Mouse (Mus musculus) limb, embryonic 12.5 days (tissue): Measurements from ENCODE around the gene Zfp61. TPM values are rescaled to one million over a fixed set of nuclear protein-coding genes. Genes with fewer than 3 reads are reported as not detected.
A peak's percentile ranks its signal among the peaks of the same experiment; 100 is the strongest.
"Not testable (repeated sequence)": the region's sequence is repeated elsewhere in the genome, so short reads cannot be mapped to it uniquely, and the experiment has no call there.

ENCODE experiments used
- ATAC-seq: fragments of 200-750 bp; cut with Nextera tagmentation; 2 replicates; pipeline ENCODE4 v1.8.0; 2017; ENCODE audit warnings: low read depth, moderate TSS enrichment; ENCODE audit not compliant: insufficient number of reproducible peaks, insufficient read depth, low FRiP score, low TSS enrichment
- H3K27ac ChIP-seq: fragments of 300-500 bp; sonication (generic); 2 replicates; pipeline ENCODE4 v1.5.1; 2016; ENCODE audit warnings: mild to moderate bottlenecking, moderate library complexity
- H3K27me3 ChIP-seq: fragments of 300-500 bp; sonication (generic); 2 replicates; pipeline ENCODE4 v1.6.1; 2016; ENCODE audit warnings: mild to moderate bottlenecking, moderate library complexity
- H3K36me3 ChIP-seq: fragments of 300-500 bp; sonication (generic); 2 replicates; pipeline ENCODE4 v1.6.1; 2016; ENCODE audit warnings: mild to moderate bottlenecking, moderate library complexity
- H3K4me1 ChIP-seq: fragments of 300-500 bp; sonication (generic); replicated peaks from 2 replicates; pipeline ENCODE4 v1.6.1; 2016
- H3K4me2 ChIP-seq: fragments of 300-500 bp; sonication (generic); 2 replicates; pipeline ENCODE4 v1.6.1; 2016; ENCODE audit warnings: mild to moderate bottlenecking, moderate library complexity
- H3K4me3 ChIP-seq: fragments of 300-500 bp; sonication (generic); replicated peaks from 2 replicates; pipeline ENCODE4 v1.5.1; 2016; ENCODE audit warnings: mild to moderate bottlenecking
- H3K9ac ChIP-seq: fragments of 300-500 bp; sonication (generic); replicated peaks from 2 replicates; pipeline ENCODE4 v1.6.1; 2016; ENCODE audit warnings: mild to moderate bottlenecking, moderate library complexity
- H3K9me3 ChIP-seq: fragments of 300-500 bp; sonication (generic); 2 replicates; pipeline ENCODE4 v1.6.1; 2016; ENCODE audit warnings: mild to moderate bottlenecking, moderate library complexity
- WGBS: fragments of 180-500 bp; shearing (Covaris S2); methylation state at CpG from one replicate; pipeline ENCODE4 v1.1.7; 2016; 5-methylcytosine and 5-hydroxymethylcytosine counted together
- polyA plus RNA-seq: library from polyadenylated mRNA; unstranded; fragments of >200 nt; fragmentation: Nextera tagmentation; extraction: Ambion mirVana; gene quantifications from 2 replicates; pipeline ENCODE4 v1.2.1, GENCODE M21; 2016

Gene Zfp61
- polyA plus RNA-seq, 1 experiment from 2014 or later = 57.6 TPM

DNA sequence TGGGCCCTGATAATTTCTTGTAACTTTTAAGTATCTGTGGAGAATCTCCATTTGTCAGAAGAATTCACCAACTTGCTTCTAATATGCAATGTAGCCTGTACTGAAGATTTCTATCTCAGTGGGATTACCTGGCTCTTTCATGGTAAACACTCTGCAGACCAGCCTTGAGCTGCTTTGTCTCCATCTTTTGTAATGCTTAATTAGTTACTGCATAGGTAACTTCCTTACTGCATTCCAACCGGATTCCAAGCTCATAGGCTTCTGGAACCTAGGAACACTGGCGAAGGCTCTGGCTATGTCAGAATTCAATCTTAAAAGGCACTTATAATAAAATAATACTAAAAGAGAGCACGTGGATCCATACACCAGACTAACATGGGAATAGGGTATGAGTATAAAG is 22.3 kb downstream of the Zfp61 start:
- peaks cover 34% of the 10 kb centered on the region for H3K36me3 ChIP-seq
- not testable (repeated sequence) for ATAC-seq, H3K27me3 ChIP-seq, H3K4me3 ChIP-seq, H3K4me1 ChIP-seq, H3K27ac ChIP-seq, H3K4me2 ChIP-seq, H3K9me3 ChIP-seq, H3K9ac ChIP-seq
- WGBS = 86% methylated on average over 3 of the region's 3 CpGs

DNA sequence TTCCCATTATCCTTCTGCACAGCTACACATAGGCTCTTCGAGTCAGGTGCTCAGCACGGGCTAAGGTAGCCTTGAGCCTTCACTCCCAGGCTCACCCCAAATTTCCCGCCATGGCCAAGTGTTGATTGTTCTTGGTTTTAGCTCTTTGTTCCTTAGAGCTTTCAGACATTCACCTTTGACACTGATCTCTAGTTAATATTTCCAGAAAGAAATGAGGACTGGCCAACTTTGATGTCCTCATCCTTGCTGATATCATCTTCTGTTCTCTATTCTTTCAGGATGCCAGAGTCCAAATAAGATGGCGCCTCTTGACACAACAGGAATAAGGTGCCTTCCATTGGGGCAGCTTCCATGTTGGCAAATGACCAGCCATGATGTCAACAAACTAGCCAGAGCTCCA is 26.6 kb downstream of the Zfp61 start:
- 95% methylated on average over 4 of the region's 4 CpGs for WGBS
- no peak overlapping the region for H3K4me3 ChIP-seq
- no peak for ATAC-seq
- H3K27ac ChIP-seq = no peak overlapping the region
- H3K4me1 ChIP-seq = 0 out of 2 replicates have a peak, but pooled peaks cover 4% of the 10 kb centered on the region
- H3K4me2 ChIP-seq = no peak overlapping the region
- H3K27me3 ChIP-seq = no peaks in the 10 kb centered on the region
- no peak overlapping the region for H3K9ac ChIP-seq
- H3K9me3 ChIP-seq = no peaks in the 10 kb centered on the region
- H3K36me3 ChIP-seq = peaks cover 38% of the 10 kb centered on the region

DNA sequence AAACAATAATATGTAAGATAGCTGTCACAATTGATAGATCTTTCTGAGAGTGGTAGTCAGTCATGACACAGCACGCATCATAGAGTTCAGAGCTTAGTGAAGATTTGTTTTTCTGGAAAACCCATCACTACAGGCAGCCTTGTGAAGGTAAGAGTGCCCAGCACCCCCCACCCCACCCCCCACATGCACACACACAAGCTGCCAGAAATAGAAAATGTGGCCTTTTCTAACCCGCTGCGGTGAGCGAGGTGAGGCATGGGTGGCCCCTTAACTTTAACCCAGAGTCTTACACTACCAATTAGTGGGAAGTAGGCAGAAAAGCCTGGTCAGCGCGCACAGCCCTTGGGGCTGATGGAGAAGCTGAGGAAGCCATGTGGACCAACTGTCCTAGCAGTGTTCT is 29.8 kb downstream of the Zfp61 start:
- ATAC-seq = no peak
- no peaks in the 10 kb centered on the region for H3K9me3 ChIP-seq
- no peak overlapping the region for H3K4me3 ChIP-seq
- H3K4me2 ChIP-seq = peak overlapping the region; percentile 80; the same call in 1 of the 2 replicates
- 94% methylated on average over 6 of the region's 6 CpGs for WGBS
- H3K27ac ChIP-seq = no peak overlapping the region
- peaks cover 27% of the 10 kb centered on the region for H3K36me3 ChIP-seq
- H3K27me3 ChIP-seq = no peaks in the 10 kb centered on the region
- H3K4me1 ChIP-seq = 0 out of 2 replicates have a peak, but pooled peaks cover 4% of the 10 kb centered on the region
- no peak overlapping the region for H3K9ac ChIP-seq

DNA sequence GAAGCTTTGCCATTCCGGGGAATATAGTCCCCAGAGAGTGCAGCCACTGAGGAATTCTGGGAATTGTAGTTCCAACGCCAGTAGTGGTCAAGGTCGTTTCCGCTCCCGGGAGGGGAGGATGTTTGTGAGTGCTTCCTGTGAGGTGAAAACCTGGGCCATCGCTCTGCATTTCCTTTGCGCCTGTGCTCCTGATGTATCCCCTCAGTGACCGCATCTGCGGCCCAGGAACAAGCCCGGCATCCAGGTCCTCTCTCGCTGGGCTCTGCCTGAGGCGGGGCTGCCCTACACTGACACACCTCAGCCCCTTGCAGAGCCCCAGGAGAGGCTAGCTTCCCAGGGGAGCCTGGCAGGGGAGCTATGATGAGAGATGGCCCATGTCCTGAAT is 30.8 kb downstream of the Zfp61 start, which contains the start of gene Zfp93:
Gene Zfp93, plus strand, starts transcription at position 133 of the 385 bp plus-strand sequence.
- 1% methylated on average over 12 of the region's 12 CpGs for WGBS
- Histone ChIP-seq H3K9ac (peak within 1 kb of the TSS; percentile 75), H3K4me2 (peak within 1 kb of the TSS; percentile 80), H3K36me3 (peaks cover 18% of the 10 kb centered on the region), H3K9me3 (no peaks in the 10 kb centered on the region), H3K4me1 (0 out of 2 replicates have a peak, but pooled peaks cover 4% of the 10 kb centered on the region), H3K4me3 (peak within 1 kb of the TSS; percentile 64), H3K27ac (peak within 1 kb of the TSS; percentile 80; the same call in 1 of the 2 replicates), H3K27me3 (no peaks in the 10 kb centered on the region)
- peak; percentile 87 for ATAC-seq

DNA sequence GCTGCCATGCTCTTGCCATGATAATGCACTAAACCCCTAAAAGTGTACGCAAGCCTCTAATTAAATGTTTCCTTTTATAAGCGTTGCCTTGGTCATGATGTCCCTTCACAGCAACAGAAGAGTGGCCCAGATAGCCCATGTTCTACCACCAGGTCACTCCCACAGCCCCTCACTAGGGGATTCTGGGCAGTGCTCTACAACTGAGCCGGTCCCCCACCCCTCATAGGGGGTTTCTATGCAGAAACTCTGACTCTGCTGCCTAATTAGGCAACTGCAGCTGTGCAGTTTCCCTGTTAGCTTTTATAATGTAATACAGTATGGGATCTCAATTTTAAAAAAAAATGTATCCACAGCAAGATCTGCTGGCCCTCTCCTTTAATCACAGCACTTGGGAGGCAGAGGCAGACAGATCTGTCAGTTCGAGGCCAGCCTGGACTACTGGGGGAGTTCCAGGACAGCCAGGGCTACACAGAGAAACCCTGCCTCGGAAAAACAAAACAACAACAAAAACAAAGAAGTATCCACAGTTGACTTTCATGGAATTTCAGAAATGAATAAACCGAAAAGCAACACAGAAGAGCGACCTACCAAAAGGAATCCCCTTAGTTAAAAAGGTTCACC is 31.3 kb downstream of the Zfp61 start:
- peak; percentile 58; the same call in 1 of the 2 replicates for ATAC-seq
- peak overlapping the region; percentile 64 for H3K4me3 ChIP-seq
- H3K36me3 ChIP-seq = peaks cover 13% of the 10 kb centered on the region
- H3K4me1 ChIP-seq = 0 out of 2 replicates have a peak, but pooled peaks cover 4% of the 10 kb centered on the region
- H3K4me2 ChIP-seq = peak overlapping the region; percentile 80
- H3K27me3 ChIP-seq = no peaks in the 10 kb centered on the region
- H3K9me3 ChIP-seq = no peaks in the 10 kb centered on the region
- WGBS = 38% methylated on average over 7 of the region's 7 CpGs
- 0 out of 2 replicates have a peak overlapping the region, but pooled peaks have one; percentile 80 for H3K27ac ChIP-seq
- H3K9ac ChIP-seq = peak overlapping the region; percentile 75

DNA sequence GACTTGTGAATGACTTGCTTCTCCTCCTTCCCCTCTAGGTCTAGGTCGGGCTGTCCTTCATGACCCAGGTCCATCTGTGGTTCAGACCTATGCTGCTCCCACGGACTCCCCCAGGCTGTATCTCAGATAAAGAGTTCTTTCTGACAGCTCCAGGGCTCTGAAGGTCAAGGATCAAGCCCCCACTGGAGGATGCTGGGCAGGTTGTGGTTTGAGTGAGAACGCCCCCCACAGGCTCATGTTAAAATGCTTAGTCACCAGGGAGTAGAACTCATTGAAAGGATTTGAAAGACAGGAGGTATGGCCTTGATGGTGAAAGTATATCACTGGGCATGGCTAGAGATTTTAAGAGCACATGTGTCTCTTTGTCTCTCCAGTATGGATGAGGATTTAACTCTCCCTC is 31.8 kb downstream of the Zfp61 start:
- H3K9ac ChIP-seq = no peak overlapping the region
- WGBS = 84% methylated on average over 3 of the region's 3 CpGs
- H3K4me3 ChIP-seq = no peak overlapping the region
- no peak overlapping the region for H3K27ac ChIP-seq
- H3K4me1 ChIP-seq = 0 out of 2 replicates have a peak, but pooled peaks cover 4% of the 10 kb centered on the region
- H3K27me3 ChIP-seq = no peaks in the 10 kb centered on the region
- no peaks in the 10 kb centered on the region for H3K9me3 ChIP-seq
- no peak overlapping the region; the same call in 1 of the 2 replicates for H3K4me2 ChIP-seq
- no peak for ATAC-seq
- H3K36me3 ChIP-seq = peaks cover 8% of the 10 kb centered on the region

DNA sequence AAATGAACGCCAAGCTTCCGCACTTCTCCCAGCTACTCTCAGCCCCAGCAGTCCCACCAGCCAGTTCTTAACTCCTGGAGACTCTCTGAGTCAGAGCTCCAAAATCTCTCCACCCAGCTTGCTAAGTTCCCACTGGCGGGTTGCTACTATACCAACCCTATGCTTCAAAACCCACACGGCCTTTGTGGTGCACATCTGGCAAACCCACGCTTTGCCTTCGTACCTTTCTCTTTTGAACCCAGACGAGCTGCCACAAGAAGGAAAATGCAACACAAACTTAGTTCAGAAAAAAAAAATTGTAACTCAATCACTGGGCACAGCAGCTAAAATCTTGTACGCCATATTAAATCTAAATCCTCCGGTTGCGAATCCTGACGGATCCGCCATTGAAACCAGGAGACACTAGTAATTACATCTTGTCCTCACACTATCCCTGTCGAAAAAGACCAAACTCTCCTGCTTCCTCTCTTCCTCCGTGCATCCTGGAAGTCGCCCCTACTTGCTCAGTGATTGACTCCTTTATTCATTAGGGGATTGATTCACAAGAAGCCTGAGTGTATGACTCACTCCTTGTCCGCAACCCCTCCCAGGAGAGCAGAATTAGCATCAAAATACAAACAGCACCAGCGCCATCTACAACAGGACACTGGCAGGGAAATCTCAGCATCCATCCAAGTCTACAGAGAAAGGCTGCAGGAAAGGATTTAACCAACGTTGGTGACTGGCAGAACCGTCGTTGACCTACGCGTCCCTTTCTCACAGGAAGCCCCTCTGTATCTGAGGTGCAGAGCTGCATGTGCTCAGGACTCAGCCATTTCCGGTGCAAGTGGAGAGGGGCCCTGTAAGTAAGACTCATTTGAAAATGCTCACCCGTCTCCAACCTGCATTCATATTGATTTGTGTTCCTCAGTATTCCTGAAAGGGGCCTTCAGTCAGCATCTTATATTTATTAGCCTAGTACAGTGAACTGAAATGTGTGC is 32.6 kb downstream of the Zfp61 start:
- Histone ChIP-seq H3K36me3 (peaks cover 1% of the 10 kb centered on the region), H3K4me1 (0 out of 2 replicates have a peak, but pooled peaks cover 4% of the 10 kb centered on the region), H3K27ac (no peak overlapping the region), H3K27me3 (no peaks in the 10 kb centered on the region), H3K9me3 (no peaks in the 10 kb centered on the region), H3K9ac (no peak overlapping the region), H3K4me3 (no peak overlapping the region), H3K4me2 (no peak overlapping the region)
- no peak for ATAC-seq
- WGBS = 76% methylated on average over 24 of the region's 24 CpGs

DNA sequence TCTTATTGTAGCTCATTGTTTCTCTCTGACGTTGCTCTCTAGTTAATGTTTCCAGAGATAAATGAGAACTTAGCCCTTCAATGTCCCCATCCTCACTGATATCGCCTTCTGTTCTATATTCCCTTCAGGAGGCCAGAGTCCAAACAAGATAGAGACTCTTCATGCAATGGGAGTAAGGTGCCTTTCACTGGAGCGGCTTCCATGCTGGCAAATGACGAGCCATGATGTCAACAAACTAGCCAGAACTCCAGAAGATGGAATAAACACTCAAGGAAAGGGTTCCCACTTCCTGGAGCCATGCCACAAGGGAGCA is 41.1 kb downstream of the Zfp61 start:
- 91% methylated on average over 4 of the region's 4 CpGs for WGBS
- ATAC-seq = no peak
- H3K4me1 ChIP-seq = peaks cover 5% of the 10 kb centered on the region; the same call in 1 of the 2 replicates

DNA sequence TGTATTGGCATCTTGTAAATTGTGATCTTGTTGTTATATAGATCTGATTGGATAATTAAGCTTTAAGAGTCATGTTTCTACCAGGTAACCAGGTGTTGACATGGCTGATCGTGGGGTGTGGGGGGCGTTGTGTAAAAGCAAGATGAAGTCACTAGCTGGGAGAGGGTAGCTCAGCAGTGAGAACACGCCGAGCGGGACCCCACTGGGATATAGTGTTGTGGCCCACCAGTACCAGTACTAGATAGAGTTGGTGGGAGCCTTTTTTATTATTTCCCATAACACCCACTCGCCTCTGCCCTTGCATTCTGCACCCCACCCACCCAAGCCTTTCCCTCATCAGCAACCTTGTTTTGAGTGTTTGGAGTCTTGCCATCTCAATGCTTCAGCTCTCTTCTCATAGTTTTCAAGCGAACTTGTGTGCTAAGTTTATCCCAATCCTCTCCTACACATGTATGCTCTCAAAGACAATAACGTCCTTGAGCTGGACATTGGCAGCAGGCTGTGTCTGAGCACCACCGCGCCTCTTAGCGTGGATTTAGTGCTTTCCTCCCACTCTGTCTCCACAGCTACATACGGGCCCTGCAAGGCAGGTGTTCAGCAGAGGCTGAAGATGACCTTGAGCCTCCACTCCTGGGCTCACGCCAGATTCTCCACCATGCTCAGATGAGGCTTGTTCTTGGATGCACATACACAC is 41.6 kb downstream of the Zfp61 start:
- no peak overlapping the region for H3K4me3 ChIP-seq
- H3K27ac ChIP-seq = no peak overlapping the region
- peaks cover 5% of the 10 kb centered on the region; the same call in 1 of the 2 replicates for H3K4me1 ChIP-seq
- no peak overlapping the region for H3K4me2 ChIP-seq
- H3K36me3 ChIP-seq = peaks cover 29% of the 10 kb centered on the region
- ATAC-seq = no peak
- 90% methylated on average over 13 of the region's 13 CpGs for WGBS
- H3K9ac ChIP-seq = no peak overlapping the region
- no peaks in the 10 kb centered on the region for H3K9me3 ChIP-seq
- no peaks in the 10 kb centered on the region for H3K27me3 ChIP-seq

More for the DNA sequence above, 41.1 kb downstream of the Zfp61 start:
- Histone ChIP-seq H3K27ac (no peak overlapping the region), H3K9me3 (no peaks in the 10 kb centered on the region), H3K36me3 (peaks cover 29% of the 10 kb centered on the region), H3K9ac (no peak overlapping the region), H3K27me3 (no peaks in the 10 kb centered on the region), H3K4me3 (no peak overlapping the region), H3K4me2 (no peak overlapping the region)

DNA sequence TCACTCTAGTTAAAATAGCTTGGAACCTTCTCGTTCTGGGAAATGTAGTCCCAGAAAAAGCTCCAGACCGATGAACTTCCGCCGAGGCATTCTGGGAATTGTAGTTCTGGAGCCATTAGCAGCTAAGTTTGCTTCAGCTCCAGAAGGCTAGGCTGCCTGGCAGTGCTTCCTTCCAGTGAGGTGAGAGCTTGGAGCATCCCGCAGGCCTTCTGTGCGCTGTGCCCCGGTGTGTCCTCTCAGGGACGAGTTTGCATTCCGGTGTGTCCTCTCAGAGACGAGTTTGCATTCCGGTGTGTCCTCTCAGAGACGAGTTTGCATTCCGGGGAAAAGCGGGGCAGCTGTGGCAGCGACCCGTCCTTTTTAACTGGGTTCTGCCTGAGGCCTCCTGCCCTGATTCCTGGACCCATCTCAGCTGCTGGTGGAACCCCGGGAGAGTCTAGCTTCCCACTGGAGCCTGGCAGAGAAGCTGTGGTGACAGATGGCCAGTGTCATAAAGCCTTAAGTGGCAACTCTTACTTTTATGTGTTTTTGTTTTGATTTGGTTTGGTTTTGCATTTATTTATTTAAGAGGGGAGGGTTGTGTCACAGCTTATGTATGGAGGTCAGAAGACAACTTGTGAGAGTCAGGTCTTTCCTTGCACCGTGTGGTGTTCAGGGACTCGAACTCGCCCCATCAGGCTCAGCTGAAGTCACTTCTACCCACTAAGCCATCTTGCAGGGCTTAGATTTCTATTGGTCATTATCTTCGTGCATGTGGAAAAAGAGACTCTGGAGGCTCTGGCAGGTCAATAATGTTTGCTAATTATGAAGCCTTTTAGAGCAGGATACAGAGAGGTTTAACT is 46.2 kb downstream of the Zfp61 start, which contains the start of gene Zfp108:
Gene Zfp108, plus strand, starts transcription at position 162 of the 842 bp plus-strand sequence.
- H3K27ac ChIP-seq = no peak within 1 kb of the TSS
- 21% methylated on average over 21 of the region's 21 CpGs for WGBS

More for the DNA sequence above, 46.2 kb downstream of the Zfp61 start, which contains the start of gene Zfp108:
- Histone ChIP-seq H3K36me3 (peaks cover 7% of the 10 kb centered on the region), H3K27me3 (no peaks in the 10 kb centered on the region), H3K9me3 (no peaks in the 10 kb centered on the region), H3K4me1 (peaks cover 5% of the 10 kb centered on the region), H3K9ac (peak within 1 kb of the TSS; percentile 65), H3K4me2 (peak within 1 kb of the TSS; percentile 59), H3K4me3 (peak within 1 kb of the TSS; percentile 56)
- peak; percentile 82 for ATAC-seq
